Mouse (Mus musculus): ENCODE data around the gene Gm7075. TPM values are rescaled to one million over a fixed set of nuclear protein-coding genes. Genes with fewer than 3 reads are reported as not detected.

Gm7075 gene
- polyA plus RNA-seq (2015; fragmentation: Illumina TruSeq; extraction: RNeasy Lipid Tissue Mini Kit (QIAGEN cat#74804); ENCODE audit: insufficient read depth, low read depth, low replicate concordance) = not detected

DNA sequence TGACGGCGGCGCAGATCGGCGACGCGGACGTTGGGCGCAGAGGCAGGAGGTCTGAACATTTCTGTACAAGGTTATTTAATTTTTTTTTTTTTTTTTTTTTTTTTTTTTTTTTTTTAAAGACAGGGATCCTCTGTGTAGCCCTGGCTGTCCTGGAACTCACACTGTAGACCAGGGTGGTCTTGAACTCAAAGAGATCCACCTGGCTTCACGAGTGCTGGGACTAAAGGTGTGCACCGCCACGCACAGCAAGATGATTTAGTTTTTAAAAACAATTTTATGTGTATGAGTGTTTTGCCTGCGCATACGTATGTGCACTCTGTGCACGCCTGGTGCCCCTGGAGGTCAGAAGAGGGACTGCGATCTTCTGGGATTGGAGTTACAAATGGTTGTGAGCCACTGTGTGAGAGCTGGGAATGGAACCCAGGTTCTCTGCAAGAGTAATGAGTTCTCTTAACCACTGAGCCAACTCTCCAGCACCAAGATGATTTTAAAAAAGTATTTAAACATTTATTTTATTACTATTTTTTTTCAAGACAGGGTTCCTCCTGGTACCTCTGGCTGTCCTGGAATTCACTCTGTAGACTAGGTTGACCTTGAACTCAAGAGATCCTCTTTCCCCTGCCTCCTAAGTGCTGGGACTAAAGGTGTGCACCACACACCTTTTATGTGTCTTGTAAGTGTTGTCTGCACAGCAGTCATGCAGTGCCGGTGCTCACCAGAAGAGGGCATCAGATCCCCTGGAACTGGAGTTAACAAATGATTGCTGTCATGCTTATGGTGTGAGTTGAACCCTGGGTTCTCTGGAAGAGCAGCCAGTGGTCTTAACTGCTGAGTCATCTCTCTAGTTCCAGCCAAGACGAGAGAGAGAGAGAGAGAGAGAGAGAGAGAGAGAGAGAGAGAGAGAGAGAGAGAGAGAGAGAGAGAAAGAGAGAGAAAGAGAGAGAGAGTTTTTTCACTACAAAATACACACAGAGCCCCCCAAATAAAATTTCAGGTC is at the start of gene Gm7075:
TSS of gene Gm7075 (minus strand) at position 51 of the 997 bp plus-strand sequence.

DNA sequence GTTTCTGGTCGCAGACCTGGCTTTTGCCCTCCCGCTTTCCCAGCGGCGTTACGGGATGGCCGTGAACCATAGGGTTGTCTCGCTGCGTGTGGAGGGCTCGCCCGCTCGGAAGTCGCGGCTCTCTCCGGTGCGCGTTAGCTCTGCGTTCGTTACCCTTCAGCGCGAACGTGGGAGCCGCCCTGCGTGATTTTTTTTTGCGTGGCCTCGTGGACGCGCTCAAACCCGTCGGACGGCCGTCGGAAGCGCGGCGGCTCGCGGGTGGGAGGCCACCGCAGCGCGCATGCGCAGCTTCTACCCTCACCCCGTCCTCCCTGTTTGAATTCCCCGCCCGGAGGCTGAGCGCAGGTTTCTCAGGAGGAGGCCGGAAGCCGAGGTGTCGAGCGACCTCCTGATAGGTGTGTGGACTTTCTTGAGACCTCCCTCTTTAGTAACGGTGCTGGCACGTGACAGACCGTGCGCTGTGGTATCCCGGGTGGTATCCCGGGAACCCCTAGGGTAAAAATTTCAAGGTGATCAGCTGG is 8.3 kb upstream of the Gm7075 start, which contains the start of gene Ctnna3:
TSS of gene Ctnna3 (plus strand) at position 314 of the 521 bp plus-strand sequence.

DNA sequence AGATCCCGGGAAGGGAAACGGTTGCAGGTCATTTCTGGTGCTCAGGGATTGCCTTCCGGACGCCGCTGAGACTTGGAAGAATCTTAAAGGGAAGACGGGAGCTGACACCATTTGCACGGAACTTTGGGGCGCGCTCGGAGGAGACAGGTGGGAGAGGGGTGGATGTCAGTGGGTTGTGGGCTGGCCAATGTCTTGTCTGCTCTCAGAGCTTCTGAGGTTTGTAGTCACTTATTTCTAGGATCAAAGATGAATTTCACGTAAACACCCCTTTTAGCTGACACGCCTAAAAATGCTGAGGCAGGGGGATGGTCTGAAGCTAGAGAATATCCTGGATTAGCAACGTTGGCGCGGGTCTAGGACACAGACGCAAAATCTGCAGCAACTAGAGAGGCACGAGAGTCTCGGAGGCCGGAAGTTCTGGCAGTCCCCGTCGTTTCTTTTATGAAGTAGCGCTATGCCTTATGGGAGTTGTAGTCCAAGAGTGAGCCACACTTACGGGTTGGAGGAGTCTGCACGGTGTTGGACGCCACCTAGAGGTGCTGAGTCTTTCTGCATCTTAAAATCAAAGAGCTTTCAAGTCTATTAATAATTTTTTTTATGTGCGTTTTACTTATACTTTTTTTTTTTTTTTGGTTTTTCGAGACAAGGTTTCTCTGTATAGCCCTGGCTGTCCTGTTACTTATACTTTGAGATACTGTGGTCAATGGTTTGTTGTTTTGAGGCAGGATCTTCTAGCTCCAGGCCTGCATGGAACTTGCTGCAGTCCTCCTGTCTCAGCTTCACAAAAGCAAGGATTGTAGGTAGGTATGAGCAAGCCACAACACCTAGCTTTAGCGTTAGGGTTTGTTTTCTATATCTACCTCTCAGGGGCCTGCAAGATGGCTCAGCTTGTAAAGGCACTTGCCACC is 39.0 kb downstream of the Gm7075 start, which contains the start of gene Dnajc12:
TSS of gene Dnajc12 (plus strand) at position 72 of the 908 bp plus-strand sequence.

DNA sequence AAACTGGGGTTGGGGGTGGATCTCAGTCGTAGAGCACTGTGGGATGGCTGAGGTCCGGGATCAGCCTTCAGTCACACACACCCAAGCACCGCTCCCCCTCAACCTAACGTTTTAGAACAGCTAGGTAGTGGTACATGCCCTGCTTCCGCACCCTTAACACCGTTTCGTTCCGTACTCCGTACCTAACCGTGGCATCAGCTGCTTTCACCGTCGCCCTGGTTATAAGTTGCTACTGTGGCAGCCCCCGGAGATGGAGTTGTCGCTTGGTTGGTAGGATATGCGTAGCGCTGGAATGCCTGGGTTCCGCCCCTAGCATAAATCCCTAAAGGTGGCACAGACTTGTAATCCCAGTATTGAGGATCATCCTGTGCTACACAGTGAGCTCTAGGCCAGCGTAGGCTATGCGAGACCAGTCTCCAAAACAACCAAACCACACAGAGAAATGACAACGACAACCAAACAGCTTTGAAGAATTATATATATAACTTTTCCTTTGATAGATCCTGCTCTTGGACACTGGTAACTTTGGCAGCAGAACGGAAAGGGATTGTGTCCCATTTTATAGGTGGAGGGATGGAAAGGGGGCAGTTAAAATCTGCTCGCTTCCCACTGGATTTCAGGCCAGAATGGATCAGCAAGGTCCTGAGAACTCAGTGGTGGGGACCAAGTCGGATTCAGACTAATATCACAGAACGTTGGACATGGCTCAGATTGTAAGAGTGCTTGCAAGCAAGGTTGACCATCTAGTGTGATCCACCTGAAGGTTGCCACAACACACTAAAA is 39.9 kb downstream of the Gm7075 start, which contains the start of gene Sirt1:
TSS of gene Sirt1 (minus strand) at position 207 of the 783 bp plus-strand sequence.

Other genes starting within 250 kb of the Gm7075 start
- not detected for gene Mypn, start 217.8 kb downstream of the Gm7075 start, polyA plus RNA-seq (2015; fragmentation: Illumina TruSeq; extraction: RNeasy Lipid Tissue Mini Kit (QIAGEN cat#74804); ENCODE audit: insufficient read depth, low read depth, low replicate concordance)
- 12.5 TPM for gene Herc4, start 178.0 kb downstream of the Gm7075 start, polyA plus RNA-seq (2015; fragmentation: Illumina TruSeq; extraction: RNeasy Lipid Tissue Mini Kit (QIAGEN cat#74804); ENCODE audit: insufficient read depth, low read depth, low replicate concordance)
- gene Sirt1, start 40.1 kb downstream of the Gm7075 start, polyA plus RNA-seq (2015; fragmentation: Illumina TruSeq; extraction: RNeasy Lipid Tissue Mini Kit (QIAGEN cat#74804); ENCODE audit: insufficient read depth, low read depth, low replicate concordance) = 3.5 TPM
- 1.8 TPM for gene Dnajc12, start 39.3 kb downstream of the Gm7075 start, polyA plus RNA-seq (2015; fragmentation: Illumina TruSeq; extraction: RNeasy Lipid Tissue Mini Kit (QIAGEN cat#74804); ENCODE audit: insufficient read depth, low read depth, low replicate concordance)
- gene Ctnna3, start 8.3 kb upstream of the Gm7075 start, polyA plus RNA-seq (2015; fragmentation: Illumina TruSeq; extraction: RNeasy Lipid Tissue Mini Kit (QIAGEN cat#74804); ENCODE audit: insufficient read depth, low read depth, low replicate concordance) = not detected